Mouse (Mus musculus): ENCODE measurements around the gene Slc16a1.

Slc16a1 gene

DNA sequence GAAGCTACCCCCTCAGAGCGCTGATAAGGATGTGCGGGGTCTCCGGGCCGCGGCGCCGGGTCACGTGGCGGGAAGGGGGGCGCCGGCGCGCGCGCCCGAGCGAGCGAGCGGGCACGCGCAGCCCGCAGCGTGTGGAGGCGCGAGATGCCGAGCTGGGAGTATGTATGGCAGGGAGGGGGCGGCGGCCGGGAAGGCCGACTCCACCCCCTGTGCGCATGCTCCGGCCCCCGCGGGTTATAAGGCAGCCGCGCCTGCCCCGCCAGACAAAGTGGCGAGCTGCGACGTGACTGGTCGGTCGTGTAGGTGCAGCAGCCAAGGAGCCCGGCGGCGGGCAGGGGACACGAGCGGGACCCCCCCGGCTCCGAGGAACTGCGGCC lies at the start of gene Slc16a1:
Gene Slc16a1, plus strand, starts transcription at position 266 of the 377 bp plus-strand sequence.
- peak; percentile 79 to 88 for DNase-seq

DNA sequence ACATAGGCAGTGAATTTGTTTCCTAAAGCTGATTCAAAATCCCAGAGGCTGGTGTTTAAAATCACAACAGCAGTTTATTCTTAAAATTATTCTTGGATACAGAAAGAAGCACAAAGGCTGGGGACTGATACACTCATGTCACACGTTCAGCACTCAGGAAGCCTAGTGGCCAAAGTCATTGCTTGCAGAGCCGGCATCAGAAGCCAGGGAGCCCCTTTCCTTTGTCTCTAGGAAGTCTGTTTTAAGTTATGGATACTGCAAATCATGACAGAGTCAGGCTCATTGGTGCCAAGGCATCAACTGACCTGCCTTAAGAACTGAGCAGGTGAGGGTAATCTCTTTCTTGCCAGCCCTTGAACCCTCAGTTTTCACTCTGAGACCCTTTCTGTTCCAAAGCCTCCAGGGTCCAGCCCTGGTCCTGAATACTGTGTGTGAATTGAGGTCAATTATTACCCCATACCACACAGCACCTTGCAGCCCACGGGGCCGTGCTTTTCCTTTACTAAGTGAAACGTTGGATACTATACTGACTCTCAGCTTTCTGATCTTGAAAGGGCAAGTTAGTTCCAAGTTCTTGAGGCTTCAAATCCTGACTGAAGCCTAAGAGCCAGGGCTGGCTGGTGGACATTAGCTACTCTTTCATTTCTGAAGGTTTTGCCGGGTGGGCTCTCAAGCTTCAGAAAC lies 41.9 kb upstream of the Slc16a1 start:
- DNase-seq, result no peak

DNA sequence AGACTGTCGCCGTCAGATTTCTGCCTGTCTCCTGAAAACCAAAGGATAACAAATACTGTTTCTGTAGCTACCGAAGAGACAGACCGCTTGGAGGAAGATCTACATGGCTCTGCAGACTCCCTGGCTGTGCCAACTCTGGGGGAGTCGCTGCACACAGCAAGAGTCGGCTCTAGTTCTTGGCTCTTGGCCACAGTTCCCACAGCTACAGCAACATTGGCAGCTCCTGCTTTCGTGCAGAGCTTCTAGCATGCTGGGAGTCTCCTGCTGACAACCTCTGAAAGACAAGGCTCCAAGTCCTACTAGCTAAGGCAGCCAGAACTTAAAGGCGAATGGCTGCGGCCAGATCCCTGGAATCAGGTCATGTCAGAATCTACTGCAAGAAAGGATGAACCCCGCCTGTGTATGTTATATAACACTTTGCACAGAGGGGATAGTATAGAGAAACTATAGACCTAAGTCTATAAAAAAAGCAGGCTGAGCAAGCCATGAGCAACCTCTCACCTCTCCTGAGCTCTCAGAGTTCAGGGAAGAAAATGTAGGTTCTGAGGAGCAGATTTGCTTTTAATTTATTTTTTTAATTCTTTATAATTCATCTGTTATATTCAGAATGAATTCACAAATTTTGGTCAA lies 41.2 kb upstream of the Slc16a1 start:
- DNase-seq, result no peak

DNA sequence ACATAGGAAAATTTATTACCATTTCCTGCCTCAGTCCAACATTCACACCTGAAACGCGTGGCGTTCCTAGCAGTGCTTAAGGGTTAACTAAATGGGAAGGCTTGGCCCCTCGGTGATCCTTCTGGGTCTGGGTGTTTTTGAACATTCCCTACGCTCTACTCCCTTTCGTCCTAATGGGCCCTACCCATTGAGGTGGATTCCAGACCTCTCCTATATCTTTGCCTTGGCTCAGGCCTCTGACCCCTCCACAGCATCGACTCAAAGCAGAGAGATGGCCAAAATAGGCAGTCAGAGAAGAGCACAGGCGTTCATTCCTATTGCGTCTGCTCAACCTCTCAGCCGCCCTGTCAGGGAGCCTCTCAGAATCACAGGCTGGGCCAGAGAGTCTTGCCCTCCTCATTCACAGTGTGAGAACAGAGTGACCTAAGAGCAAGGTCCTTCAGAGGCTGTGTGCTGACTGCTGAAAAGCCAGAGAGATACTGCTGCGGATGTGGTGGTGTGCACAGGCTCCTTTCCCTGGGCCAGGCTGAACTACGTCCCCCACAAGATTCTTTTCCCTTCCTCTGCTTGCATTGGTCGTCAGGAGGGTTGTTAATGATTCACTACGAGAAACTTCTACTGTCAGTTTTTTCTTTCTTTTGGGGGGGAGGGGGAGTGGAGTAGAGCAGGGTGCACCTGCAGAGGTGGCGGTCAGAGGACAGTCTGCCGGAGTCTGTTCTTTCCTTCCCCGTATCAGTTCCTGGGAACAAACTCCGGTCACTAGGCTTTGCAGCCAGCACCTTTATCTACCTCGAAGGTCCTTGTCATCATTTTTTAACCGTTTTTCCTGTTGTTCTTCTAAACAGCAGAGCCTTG lies 38.9 kb upstream of the Slc16a1 start:
- no peak for DNase-seq

DNA sequence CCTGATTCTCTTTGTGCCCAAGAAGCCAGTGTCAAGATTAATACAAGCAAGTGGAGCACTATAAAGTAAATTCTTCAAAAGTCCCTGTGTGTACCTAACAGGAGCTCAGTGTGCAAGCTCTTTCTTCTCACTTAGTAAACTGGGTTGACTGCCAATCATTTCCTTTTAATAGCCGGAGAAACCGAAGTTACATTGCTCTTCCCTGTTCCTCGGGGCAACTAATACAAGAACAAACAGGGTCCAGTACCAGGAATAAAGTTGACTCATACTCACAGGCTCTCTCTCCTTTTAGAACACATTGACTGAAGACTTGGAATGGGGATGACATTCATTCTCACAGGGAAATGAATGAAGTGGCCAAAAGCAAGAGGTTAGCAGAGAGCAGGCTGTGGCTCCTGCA lies 37.8 kb upstream of the Slc16a1 start:
- DNase-seq, result no peak

DNA sequence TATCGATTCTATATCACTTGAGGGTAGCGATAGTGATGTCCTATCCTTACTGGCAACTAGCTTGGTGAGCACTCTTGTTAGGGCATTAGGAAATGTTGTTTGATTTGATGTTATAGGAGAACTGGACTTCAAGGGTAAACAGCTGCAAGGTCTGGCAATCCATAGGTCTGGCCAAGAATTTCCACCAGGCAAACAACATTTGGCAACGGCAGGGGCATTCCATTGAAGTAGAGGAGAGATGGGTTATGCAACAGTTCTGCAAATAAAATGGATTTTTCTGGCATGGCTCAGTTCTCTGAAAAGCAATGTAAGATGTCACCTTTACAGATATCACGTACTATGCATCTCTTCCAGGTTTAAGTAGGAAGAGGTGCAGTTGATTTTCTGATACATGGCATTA lies 36.8 kb upstream of the Slc16a1 start:
- no peak for DNase-seq

DNA sequence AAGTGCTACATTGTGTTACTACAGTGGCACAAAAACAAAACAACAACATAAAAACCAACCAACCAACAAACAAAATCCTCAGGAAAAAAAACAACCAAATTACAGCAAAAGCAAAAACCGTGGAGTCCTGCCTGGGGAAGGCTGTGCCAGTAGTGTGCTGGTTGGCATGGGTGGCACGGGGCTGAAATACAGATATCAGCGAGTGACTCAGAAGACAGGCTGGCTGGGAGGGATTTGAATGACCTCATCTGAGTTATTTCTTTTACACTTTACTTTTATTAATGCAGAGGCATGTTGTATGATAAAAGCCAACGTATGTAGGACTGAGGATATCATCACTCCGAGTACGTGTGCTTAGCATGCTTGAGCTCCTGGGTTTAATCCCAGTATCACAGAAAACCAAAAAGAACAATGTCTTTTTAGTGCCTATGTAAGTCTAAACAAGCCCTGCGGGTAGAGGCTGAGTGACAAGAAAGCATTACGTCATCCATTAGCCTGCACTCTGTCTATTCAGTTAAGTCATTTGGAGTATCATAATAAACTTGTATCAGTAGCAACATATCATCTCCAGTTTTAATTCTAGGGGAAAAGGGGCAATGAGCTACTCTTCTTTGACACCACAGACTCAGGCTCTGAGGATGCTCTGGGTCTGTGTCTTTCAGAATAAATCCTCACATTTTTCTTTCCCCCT lies 28.6 kb upstream of the Slc16a1 start:
- no peak for DNase-seq

DNA sequence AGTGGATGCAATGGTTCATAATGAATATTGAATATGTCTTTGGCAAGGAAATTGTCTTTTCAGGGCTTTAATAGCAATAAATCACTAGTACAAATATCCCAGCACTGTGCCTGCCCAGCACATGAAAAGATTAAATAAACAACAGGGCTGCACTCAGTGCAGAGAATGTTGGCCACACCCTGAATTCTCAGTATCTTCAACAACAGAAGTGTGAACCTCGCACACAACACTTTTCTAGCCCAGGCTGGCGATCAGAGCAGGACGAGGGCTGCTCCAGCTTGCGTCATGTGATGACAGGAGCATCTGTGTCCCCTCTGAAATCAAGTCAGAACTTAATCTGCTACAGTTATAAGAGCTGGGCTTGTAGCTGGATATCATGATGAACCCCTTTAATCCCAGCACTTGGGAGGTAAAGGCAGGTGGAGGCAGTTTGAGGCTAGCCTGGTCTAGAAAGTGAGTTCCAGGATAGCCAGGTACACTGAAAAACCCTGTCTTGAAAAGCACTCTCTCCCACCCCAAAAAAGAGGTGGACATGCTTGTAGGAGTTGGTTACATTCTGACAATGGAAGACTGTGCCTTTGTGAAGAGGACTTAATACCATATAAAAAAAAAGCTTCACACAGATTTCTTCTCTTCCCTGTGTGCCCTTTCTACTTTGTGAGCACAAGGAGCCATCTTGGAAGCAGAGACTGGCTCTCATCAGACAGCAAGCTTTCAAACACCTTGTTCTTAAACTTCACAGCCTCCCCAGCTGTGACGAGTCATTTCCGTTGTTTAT lies 27.8 kb upstream of the Slc16a1 start:
- DNase-seq, result no peak

DNA sequence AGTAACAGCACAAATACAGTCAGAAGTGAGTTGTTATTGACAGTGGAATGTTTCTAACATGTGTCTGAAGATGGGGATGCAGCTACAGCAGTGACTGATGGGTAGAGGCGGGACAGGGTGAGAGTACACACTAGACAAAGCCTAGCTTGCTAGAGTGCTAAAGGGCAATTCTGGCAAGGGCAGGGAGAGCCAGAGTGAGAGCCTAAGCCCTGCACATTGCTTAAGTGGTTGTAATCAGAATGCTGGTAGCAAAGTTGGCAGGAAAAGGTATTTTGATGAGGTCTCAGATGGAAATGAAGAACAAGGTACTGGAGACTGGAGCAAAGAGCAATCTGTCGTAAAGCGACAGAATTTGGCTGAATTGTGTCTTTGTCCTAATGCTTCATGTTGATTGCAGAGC lies 26.5 kb upstream of the Slc16a1 start:
- DNase-seq, result no peak

DNA sequence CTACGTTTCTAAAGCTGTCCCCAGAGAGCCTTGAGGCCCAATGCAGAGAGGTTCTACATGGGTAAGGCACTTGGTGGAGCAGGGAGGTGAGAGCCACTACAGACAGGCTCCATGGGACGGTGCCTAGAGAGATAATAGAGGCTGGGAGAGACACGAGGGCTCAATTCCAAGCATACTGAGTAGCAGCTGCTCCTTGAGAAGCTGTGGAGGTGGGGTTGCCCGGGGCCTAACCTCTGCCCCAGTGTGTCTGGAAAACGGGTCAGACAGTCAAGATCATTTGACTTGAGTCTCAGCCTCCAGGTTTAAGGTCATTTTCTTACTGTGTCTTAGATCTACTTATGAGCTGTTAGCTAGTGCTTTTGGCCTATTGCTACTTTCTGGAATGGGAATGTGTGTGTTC lies 25.4 kb upstream of the Slc16a1 start:
- no peak for DNase-seq

DNA sequence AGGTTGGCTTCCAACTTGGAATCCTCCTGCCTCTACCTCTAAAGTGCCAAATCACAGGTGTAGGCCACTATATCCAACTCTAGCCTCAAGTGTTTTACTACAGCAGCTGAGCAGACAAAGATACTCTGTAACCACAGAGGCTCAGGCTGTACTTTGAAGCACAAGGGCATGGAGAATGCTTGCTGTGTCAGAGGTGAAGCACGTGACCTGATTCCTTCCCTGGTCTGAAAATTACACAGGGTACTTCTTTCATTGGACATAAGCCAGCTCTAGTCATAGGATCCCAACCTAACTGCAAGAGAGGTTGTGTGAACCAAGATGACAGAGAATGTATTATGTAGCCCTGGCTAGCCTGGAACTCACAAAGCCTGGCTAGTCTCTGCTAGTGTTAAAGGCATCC lies 24.4 kb upstream of the Slc16a1 start:
- no peak for DNase-seq

DNA sequence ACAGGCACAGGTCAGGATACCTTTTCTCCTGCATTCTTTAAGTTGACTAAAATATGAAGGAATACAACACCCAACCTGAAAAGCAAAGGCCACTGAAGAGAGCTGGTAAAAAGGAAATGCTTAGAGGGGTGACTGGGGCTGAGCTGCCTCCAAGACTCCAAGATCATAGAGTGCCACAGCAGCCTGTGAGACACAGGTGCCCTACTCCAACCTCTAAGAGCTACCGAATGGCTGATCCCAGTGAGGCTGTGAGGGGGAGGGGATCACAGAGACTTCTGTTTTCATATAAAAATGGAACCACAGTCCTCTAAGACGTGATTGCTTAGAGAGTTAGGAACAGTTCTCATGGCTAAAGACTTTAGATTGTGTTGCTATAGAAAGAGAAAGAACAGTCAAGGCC lies 23.3 kb upstream of the Slc16a1 start:
- DNase-seq, result no peak

DNA sequence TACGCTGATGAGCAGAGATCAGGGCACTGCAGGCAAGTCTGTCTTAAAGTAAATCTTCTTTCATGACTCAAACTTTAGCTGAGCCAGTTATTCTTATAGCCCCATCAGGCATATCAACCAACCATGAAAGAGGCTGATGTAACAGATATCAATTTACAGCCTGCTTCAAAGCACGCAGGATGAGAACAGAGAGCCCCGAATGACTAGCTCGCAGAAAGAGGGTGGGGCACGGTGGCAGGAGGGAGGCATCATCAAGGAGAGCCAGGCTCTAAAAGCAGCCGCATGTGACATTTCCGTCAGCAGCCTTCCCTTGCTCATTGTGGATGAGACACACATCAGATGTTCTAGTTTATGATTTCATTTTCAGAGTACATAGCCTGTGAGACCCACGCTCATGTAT lies 22.3 kb upstream of the Slc16a1 start:
- no peak for DNase-seq

DNA sequence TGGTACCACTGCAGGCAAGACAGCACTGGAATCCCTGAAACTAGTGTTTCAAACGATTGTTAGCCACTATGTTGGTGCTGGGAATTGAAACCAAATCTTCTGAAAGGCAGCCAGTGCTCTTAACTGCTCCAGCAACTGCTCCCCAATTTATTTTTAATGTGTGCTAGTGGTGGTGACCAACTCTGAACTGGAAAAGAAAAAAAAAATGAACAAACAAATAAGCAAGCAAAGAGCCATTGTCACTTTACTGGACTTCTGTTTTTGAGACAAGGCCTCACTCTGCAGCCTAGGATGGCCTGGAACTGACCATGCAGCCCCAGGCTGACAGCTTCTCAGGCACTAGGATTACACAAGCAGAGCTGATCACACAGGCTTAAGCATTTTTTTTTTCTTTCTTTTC lies 16.6 kb upstream of the Slc16a1 start:
- DNase-seq, result no peak

DNA sequence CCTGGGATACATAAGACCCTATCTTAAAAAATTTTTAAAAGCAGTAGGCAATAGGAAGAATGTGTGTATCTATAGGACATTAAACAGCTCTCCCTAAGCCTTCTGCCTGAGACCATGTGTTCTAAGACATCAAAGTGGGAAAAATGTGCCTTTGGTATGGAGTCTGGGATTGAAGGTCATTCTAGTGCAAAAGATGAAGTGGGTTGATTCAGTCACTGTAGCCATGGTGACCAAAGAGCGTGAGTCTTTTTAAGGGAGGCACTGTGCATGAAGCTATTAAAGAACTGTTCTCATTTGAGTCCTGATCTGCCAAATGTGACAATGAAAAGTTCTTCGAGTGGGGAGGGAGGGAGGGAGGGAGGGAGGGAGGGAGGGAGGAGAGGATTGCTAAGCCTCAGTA lies 8.7 kb upstream of the Slc16a1 start:
- DNase-seq, result no peak

DNA sequence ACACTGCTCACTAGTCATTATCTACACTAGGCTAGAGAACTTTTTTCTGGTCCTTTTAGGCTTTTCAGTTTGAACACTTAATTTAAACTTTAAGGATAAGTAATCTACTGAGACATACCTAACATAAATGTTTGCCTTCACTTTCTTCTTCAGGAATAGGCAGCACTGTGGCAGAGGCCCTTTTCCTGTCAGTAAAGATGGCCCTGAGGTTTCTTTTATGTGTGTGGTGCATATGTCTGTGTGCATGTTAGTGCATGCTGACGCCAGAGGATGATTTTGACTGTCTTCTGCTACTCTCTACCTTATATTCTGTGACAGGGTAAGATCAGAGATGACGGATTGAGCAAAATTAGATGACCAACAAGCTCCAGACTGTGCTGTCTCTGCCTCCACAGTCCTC lies 7.5 kb upstream of the Slc16a1 start:
- no peak for DNase-seq

DNA sequence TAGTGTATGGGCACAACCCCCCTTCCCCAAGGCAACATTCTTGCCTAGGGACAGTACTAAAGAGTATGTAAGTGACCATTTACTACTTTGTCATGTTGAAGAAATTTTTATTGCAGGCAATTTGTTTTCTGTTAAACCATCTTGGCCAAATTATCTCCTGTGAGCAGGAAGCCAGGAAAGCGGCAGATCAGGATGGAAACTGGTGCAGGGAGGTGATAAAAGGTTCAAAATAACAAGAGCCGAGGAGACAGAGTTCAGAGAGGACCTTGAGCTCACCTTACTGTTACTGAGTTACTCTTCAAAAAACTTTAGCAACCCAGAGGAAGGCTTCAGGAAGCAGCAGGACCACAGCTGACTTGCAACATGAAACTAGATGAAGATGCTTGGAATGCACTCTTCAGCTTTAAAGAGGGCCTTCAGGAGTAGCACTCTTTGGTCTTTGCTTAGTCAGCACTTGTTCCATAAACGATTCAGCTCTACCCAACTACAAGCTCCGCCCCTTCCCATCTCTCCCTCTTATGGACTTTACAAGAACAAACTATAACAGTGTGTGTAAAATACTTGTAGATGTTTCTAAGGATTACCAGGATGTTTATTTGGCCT lies 5.8 kb upstream of the Slc16a1 start:
- no peak for DNase-seq

DNA sequence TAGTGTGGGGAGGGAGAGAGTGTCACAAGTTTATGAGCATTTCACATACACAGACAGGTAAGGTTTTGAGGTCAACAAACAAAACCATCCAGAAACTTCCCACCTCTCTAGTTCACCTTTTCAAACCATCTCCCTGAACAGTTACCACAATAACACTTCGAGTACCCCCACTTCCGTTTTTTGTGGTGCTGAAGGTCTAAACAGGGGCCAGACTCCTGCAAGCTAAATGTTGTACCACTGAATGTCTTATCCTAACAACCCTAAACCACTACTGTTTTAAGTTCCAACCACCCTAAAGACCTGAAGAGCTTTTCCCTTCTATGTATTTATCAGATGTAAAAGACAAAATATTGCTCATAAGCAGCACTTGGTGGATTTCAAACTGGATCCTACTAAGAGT lies 2.0 kb upstream of the Slc16a1 start:
- DNase-seq, result no peak

DNA sequence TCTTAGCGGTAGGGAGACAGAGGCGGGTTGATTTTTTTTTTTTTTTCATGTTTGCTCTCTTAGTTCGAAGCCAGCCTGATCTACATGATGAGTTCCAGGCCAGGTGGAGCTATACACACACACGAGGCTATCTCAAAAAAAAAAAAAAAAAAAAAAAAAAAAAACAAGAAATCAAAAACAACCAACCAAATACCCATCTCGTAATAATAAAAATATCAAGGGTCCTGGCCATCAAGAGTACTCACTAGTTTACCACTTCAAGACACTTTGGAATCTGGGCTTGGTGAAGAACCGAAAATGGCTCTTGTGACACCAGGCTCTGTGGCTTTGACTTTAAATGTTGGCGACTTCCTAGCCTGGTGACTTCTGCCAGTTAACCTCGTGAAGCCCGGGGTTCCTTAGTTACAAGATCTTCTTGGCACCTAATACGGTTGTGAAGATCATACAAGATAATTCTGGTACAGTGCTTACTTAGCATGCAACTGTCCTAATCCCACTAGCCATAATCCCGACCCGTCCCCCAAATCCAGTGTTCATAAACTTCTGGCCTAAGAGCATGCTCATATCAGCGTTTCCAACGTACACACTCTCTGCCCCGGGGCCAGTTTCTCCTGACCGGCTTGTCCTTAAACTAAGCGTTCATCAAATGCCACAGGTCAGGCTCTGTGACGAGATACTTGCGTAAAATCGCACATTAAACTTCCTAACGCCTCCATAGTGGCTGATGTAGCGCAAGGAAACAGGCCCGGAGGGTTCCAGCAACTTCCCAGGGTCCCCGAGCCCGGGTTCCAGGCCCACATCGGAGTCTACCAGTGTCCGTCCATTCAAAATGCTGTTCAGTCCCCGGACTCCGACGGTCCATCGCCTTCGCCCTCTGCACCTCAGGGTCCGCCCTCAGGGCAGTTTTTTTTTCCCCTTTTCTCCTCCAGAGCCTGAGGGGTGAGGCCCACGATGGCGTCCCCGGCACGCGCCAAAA lies 753 bp upstream of the Slc16a1 start:
- peak in 1 of 2 experiments; percentile 44 for DNase-seq

DNA sequence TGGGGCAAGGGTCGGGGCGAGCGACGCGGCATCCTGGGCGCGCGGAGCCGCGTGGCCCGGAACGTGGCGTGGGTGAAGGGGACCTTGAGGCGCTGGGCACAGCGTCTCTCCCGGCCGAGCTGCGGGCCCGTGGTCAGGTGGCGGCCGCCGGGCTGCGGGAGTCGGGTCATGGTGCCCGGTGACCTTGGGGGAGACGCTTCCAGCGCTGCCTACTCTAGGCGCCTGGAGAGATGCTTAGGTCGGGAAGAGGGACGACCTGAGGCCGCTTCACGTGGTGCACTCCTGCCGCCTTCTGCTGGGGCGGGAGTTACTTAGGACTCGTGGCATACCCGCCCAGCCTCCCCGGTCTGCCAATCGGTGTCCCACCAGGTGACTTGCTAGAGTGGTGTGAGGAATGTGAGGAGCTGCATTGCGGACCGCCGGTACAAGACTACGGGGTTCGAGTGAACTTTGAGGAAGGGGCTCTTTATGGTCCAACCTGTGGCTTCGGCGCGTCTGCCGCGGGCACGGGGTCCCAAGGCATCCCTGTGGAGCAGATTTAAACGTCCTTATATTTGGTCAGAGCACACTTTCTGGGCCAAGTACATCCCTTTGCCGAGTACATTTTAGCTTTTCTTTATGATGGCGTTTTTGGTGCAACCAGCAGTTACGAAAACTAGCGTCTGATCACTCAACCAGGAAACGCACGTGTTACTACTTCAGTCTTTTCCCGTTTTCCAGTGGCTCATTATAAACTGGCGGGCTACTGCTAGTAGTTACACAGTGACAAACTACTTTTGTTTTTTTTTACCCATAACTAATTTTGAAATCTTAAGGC lies 672 bp downstream of the Slc16a1 start:
- DNase-seq, result peak; percentile 31 to 57
